Mouse (Mus musculus) spleen, adult 2 months (tissue): ENCODE results near the gene Tor4a. TPM values are rescaled to one million over a fixed set of nuclear protein-coding genes. Genes with fewer than 3 reads are reported as not detected.

Experiments
- DNase-seq, 2 experiments: peaks; one replicate each; pipeline versions ENCODE4 v3.0.0 to v3.0.0-alpha.2; 2012 to 2021; ENCODE audit warnings: low spot score in 2 of 2, low read depth in 1 of 2
- H3K27ac ChIP-seq: fragments of 200-500 bp; 2 replicates; pipeline ENCODE4 v1.5.1; 2012; ENCODE audit warnings: low read length, inconsistent platforms; ENCODE audit not compliant: insufficient read depth
- H3K27me3 ChIP-seq: fragments of 200-500 bp; 2 replicates; pipeline ENCODE4 v1.6.1; 2012; ENCODE audit warnings: mild to moderate bottlenecking, moderate library complexity, low read length, inconsistent platforms; ENCODE audit not compliant: control insufficient read depth, insufficient read depth
- H3K36me3 ChIP-seq: fragments of 200-500 bp; 2 replicates; pipeline ENCODE4 v1.6.1; 2012; ENCODE audit warnings: mild to moderate bottlenecking, low read length, inconsistent platforms; ENCODE audit not compliant: control insufficient read depth, insufficient read depth
- H3K4me1 ChIP-seq: fragments of 200-500 bp; 2 replicates; pipeline ENCODE4 v1.6.1; 2011; ENCODE audit warnings: inconsistent platforms; ENCODE audit not compliant: control insufficient read depth, insufficient read depth, insufficient read length
- H3K4me3 ChIP-seq: fragments of 200-500 bp; 2 replicates; pipeline ENCODE4 v1.5.1; 2011; ENCODE audit warnings: mild to moderate bottlenecking, inconsistent platforms; ENCODE audit not compliant: insufficient read depth, insufficient read length; ENCODE audit errors: extremely low read depth
- CTCF ChIP-seq: fragments of 200-500 bp; IDR thresholded peaks from 2 replicates; pipeline ENCODE4 v1.5.1; 2011; ENCODE audit warnings: mild to moderate bottlenecking, inconsistent platforms; ENCODE audit not compliant: insufficient read depth, insufficient read length, insufficient replicate concordance; ENCODE audit errors: extremely low read depth
- POLR2A ChIP-seq: fragments of 200-500 bp; IDR thresholded peaks from 2 replicates; pipeline ENCODE4 v1.6.1; 2011; ENCODE audit warnings: low read depth, low read length, inconsistent platforms
- WGBS: fragments of 180-500 bp; shearing (Covaris S2); methylation state at CpG from one replicate; pipeline ENCODE4 v1.1.7; 2018; 5-methylcytosine and 5-hydroxymethylcytosine counted together
- polyA plus RNA-seq: library from polyadenylated mRNA; depleted of rRNA; stranded (reverse); fragments of >200 nt; gene quantifications from 2 replicates; pipeline ENCODE4 v1.2.3, GENCODE M21; 2012; rRNA removed

Gene Tor4a
- polyA plus RNA-seq, 1 experiment, result 77.5 TPM

- WGBS, result 85% methylated on average over 5 of the region's 5 CpGs
- 0 out of 2 replicates have a peak overlapping the region, but pooled peaks have one; percentile 38 for H3K27ac ChIP-seq
- TF ChIP-seq CTCF, result no peak
- TF ChIP-seq POLR2A, result no peak
- no peak for DNase-seq
- no peaks in the 10 kb centered on the region for H3K4me1 ChIP-seq
- no peaks in the 10 kb centered on the region for H3K27me3 ChIP-seq
- H3K36me3 ChIP-seq, result no peaks in the 10 kb centered on the region
- H3K4me3 ChIP-seq, result no peak overlapping the region
These were observed 48.8 kb downstream of the Tor4a start for GRCm38 (mm10) chr2:25147892-25148291.

DNA sequence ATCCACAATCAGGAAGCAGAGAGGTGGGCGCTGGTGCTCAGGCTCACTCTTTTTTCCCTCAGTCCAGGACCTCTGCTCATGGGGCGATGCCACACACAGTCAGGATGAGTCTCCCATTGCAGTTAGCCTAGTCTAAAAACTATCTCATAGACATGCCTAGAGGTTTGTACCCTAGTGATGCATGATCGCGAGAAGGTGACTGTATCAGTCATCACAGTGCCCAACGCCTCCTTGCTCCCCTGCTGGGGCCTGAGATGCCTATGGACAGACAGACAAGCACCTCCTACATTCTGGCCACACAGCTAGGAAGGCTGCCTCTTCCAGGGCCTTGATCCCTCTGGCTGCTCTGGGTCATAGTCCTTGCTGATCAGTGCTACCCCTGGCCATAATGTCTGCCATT, 49.3 kb downstream of the Tor4a start:
- Histone ChIP-seq H3K4me3 (no peak overlapping the region), H3K27me3 (no peaks in the 10 kb centered on the region), H3K4me1 (no peaks in the 10 kb centered on the region), H3K27ac (0 out of 2 replicates have a peak overlapping the region, but pooled peaks have one; percentile 38), H3K36me3 (no peaks in the 10 kb centered on the region)
- WGBS, result 90% methylated on average over 5 of the region's 5 CpGs
- TF ChIP-seq POLR2A (no peak), CTCF (no peak)
- no peak for DNase-seq

DNA sequence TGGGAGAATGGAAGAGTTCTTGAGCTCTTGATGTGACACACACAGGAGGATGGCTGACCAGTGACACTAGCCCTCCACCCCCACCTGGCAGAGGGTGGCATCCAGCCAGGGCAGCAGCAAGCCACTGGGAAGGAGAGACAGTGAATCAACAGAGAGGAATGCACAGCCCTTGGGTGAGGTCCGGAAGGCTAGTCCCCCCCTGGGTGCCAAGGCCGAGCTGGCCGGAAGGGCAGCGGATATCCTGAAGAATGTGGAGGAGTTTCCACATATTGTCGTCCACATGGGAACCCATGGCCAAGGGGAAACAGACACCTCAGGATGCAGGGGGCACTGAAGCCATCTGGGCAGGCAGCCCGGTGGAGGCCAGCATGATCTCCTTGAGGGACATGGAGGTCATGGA, 51.3 kb downstream of the Tor4a start:
- Histone ChIP-seq H3K4me1 (no peaks in the 10 kb centered on the region), H3K4me3 (no peak overlapping the region), H3K27me3 (no peaks in the 10 kb centered on the region), H3K36me3 (no peaks in the 10 kb centered on the region), H3K27ac (no peak overlapping the region; the same call in 1 of the 2 replicates)
- 87% methylated on average over 6 of the region's 6 CpGs for WGBS
- TF ChIP-seq POLR2A, result no peak
- TF ChIP-seq CTCF, result no peak
- no peak for DNase-seq

Other genes with a start within 250 kb of the Tor4a start
- 3.8 and 4.9 TPM in 2 replicates for gene Zmynd19, start 247.1 kb downstream of the Tor4a start, polyA plus RNA-seq
- gene Dph7, start 234.5 kb downstream of the Tor4a start, polyA plus RNA-seq, result 16.0 and 18.3 TPM in 2 replicates
- 12.6 and 18.8 TPM in 2 replicates for gene Mrpl41, start 221.8 kb downstream of the Tor4a start, polyA plus RNA-seq
- 43.0 and 50.4 TPM in 2 replicates for gene Pnpla7, start 220.9 kb downstream of the Tor4a start, polyA plus RNA-seq
- gene Nsmf, start 142.5 kb downstream of the Tor4a start, polyA plus RNA-seq, result 43.0 and 81.9 TPM in 2 replicates
- 0.05 and 0.14 TPM in 2 replicates for gene Entpd8, start 116.6 kb downstream of the Tor4a start, polyA plus RNA-seq
- gene Noxa1, start 101.7 kb downstream of the Tor4a start, polyA plus RNA-seq, result 0.21 and 0.25 TPM in 2 replicates
- 8.0 and 13.8 TPM in 2 replicates for gene Nrarp, start 16.1 kb downstream of the Tor4a start, polyA plus RNA-seq
- gene Nelfb, start 14.6 kb upstream of the Tor4a start, polyA plus RNA-seq, result 61.6 and 68.1 TPM in 2 replicates
- 0.05 TPM in 1 of 2 replicates, not detected in the other for gene Stpg3, start 17.8 kb upstream of the Tor4a start, polyA plus RNA-seq
- 0.11 and 0.16 TPM in 2 replicates for gene Fam166a, start 21.9 kb upstream of the Tor4a start, polyA plus RNA-seq
- 222 and 307 TPM in 2 replicates for gene Tubb4b, start 27.8 kb upstream of the Tor4a start, polyA plus RNA-seq
- 0.04 and 0.06 TPM in 2 replicates for gene Slc34a3, start 37.5 kb upstream of the Tor4a start, polyA plus RNA-seq
- not detected in 2 replicates for gene Rnf224, start 39.9 kb upstream of the Tor4a start, polyA plus RNA-seq
- gene Rnf208, start 45.4 kb upstream of the Tor4a start, polyA plus RNA-seq, result 1.8 and 2.1 TPM in 2 replicates
- gene Cysrt1, start 45.6 kb upstream of the Tor4a start, polyA plus RNA-seq, result not detected in 2 replicates
- gene AL732309.1, start 50.0 kb upstream of the Tor4a start, polyA plus RNA-seq, result 21.0 and 25.2 TPM in 2 replicates
- 44.4 and 60.5 TPM in 2 replicates for gene Tmem203, start 58.6 kb upstream of the Tor4a start, polyA plus RNA-seq
- gene Tprn, start 65.7 kb upstream of the Tor4a start, polyA plus RNA-seq, result 17.1 and 23.5 TPM in 2 replicates
- 45.5 and 67.8 TPM in 2 replicates for gene Ssna1, start 75.6 kb upstream of the Tor4a start, polyA plus RNA-seq
- gene Anapc2, start 75.6 kb upstream of the Tor4a start, polyA plus RNA-seq, result 55.7 and 68.8 TPM in 2 replicates
- not detected in 2 replicates for gene Tmem210, start 91.3 kb upstream of the Tor4a start, polyA plus RNA-seq
- 0.28 and 0.77 TPM in 2 replicates for gene Lrrc26, start 93.0 kb upstream of the Tor4a start, polyA plus RNA-seq
- gene Grin1, start 122.3 kb upstream of the Tor4a start, polyA plus RNA-seq, result 0.04 and 0.26 TPM in 2 replicates
- 11.4 and 14.6 TPM in 2 replicates for gene Man1b1, start 135.5 kb upstream of the Tor4a start, polyA plus RNA-seq
- 35.1 and 41.8 TPM in 2 replicates for gene Dpp7, start 159.5 kb upstream of the Tor4a start, polyA plus RNA-seq
- 28.4 and 55.4 TPM in 2 replicates for gene Uap1l1, start 168.8 kb upstream of the Tor4a start, polyA plus RNA-seq
- gene Sapcd2, start 175.4 kb upstream of the Tor4a start, polyA plus RNA-seq, result 6.7 and 9.4 TPM in 2 replicates
- 5.0 and 5.9 TPM in 2 replicates for gene Entpd2, start 199.0 kb upstream of the Tor4a start, polyA plus RNA-seq
- gene Npdc1, start 202.5 kb upstream of the Tor4a start, polyA plus RNA-seq, result 31.0 and 36.5 TPM in 2 replicates
- 2.4 and 3.7 TPM in 2 replicates for gene Fut7, start 226.4 kb upstream of the Tor4a start, polyA plus RNA-seq
- 61.1 and 67.6 TPM in 2 replicates for gene Abca2, start 231.8 kb upstream of the Tor4a start, polyA plus RNA-seq